Mouse (Mus musculus) heart, postnatal 0 days (tissue): Measurements from ENCODE around the gene Cacng4.

Experiments
- CTCF ChIP-seq: IDR thresholded peaks from 2 replicates; pipeline ENCODE4 v1.5.1; 2016; ENCODE audit warnings: antibody characterized with exemption, control low read depth, low read depth
- EP300 ChIP-seq: IDR thresholded peaks from 2 replicates; pipeline ENCODE4 v1.6.1; 2016; ENCODE audit warnings: antibody characterized with exemption, low read depth

DNA sequence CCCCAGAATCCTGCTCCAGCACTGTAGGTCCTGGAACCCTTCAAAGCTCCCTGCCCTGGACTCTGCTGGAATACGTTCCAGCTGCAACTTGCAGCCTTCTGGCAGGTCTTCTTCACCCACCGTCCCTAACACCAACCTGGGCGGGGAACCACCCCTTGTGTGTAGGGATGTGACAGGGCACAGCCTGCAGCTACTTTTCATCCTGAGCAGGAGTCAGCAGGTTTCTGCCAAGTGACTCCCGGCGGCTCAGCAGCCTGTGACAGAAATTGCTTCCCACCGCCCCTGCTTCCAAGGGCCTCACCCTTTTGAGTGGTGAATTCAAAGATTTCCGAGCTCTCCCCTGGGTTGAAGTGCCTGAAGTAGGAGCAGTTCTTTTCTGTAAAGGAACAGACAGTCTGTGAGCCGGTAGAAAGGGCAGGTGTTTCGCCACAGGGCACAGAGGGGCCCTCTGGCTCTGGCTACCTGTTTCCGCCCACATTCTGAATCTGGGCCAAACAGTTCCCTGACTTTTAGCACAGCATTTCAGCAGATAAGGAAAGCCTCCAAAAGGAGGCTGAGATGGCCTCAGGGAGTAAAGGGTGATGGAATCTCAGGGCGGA, 88.8 kb downstream of the Cacng4 start:
- no peak for TF ChIP-seq CTCF
- no peak for TF ChIP-seq EP300
